Mouse (Mus musculus): Measurements from ENCODE around the gene Mbnl1.

DNA sequence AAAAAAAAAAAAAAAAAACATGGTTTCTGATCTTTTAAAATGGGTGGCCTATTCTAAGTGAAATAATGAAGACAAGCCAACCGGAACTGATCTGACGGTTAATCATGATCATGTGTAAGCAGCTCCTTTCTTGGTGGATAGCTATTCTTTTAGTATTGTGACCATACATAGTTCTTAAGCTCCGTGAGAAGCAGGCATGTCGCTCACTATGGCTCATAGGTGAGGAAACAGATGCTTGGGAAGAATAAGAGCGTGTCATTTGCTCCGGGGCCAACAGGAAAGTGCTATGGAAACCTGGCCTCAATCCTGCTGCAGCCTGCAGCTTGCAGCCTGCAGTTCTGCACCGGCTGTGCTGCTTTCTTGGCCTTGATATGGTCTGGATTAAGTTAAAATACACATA is 40.7 kb downstream of the Mbnl1 start:
- TF ChIP-seq CTCF (IDR thresholded peaks at IDR 0.05; ENCODE audit: control insufficient read depth, insufficient read depth, low read length) = no peak
- TF ChIP-seq POLR2A (IDR thresholded peaks at IDR 0.05; ENCODE audit: borderline replicate concordance, control insufficient read depth, low read depth, low read length) = no peak
